Comparison of ENCODE assay signal across 9 mouse cellular contexts in genomic region chr16:21340136-21340535, GRCm38 (mm10).
DNase-seq lines count a peak whose midpoint lies in the region; ATAC-seq and TF ChIP-seq lines count a peak whose summit lies in the region.
"Had no signal": no experiment of that assay in that cellular context is flagged by ENCODE, and none has a peak within 500 bp of the region (broad histone marks: within the 10 kb centered on the region; RNA-seq: fewer than 3 reads in every experiment).

No protein-coding gene starts in this region.

- DNase-seq in lung, adult 2 months: no peak
- DNase-seq in lung, postnatal 36 days: no peak
- no peak for DNase-seq in c-Kit-positive CD71-positive TER-119-positive erythroid progenitor cells, embryonic 14.5 days (ENCODE audit: low spot score)

- TF ChIP-seq POLR2A in lung, adult 2 months (IDR thresholded peaks at IDR 0.05; ENCODE audit: borderline replicate concordance, extremely low read depth, low read depth, low read length): no peak

- 54% methylated on average over 7 of the region's 7 CpGs for WGBS in lung, embryonic 15.5 days
- 58% methylated on average over 7 of the region's 7 CpGs for WGBS in lung, adult 2 months
- WGBS in forebrain, embryonic 13.5 days: 4% methylated on average over 7 of the region's 7 CpGs
- WGBS in intestine, embryonic 16.5 days: 51% methylated on average over 7 of the region's 7 CpGs
- WGBS in neural tube, embryonic 15.5 days: 11% methylated on average over 7 of the region's 7 CpGs

- no peak overlapping the region for H3K4me2 ChIP-seq in lung, embryonic 15.5 days
- H3K4me2 ChIP-seq in forebrain, embryonic 13.5 days: peak overlapping the region; percentile 45
- no peak overlapping the region for H3K4me2 ChIP-seq in intestine, embryonic 16.5 days (ENCODE audit: low read depth, low read length)
- no peak overlapping the region for H3K4me2 ChIP-seq in neural tube, embryonic 15.5 days

- H3K36me3 ChIP-seq in lung, embryonic 15.5 days: no peaks in the 10 kb centered on the region
- H3K36me3 ChIP-seq in forebrain, embryonic 13.5 days (ENCODE audit: poor library complexity, severe bottlenecking): no peaks in the 10 kb centered on the region
- H3K36me3 ChIP-seq in intestine, embryonic 16.5 days (ENCODE audit: control insufficient read depth, insufficient read depth, low read length): no peaks in the 10 kb centered on the region
- H3K36me3 ChIP-seq in neural tube, embryonic 15.5 days: no peaks in the 10 kb centered on the region

- no peak overlapping the region for H3K4me3 ChIP-seq in lung, embryonic 15.5 days
- no peak overlapping the region for H3K4me3 ChIP-seq in lung, adult 2 months (replicated peaks; ENCODE audit: extremely low read depth, low read depth, low read length)
- no peak overlapping the region for H3K4me3 ChIP-seq in forebrain, embryonic 13.5 days
- H3K4me3 ChIP-seq in intestine, embryonic 16.5 days (ENCODE audit: low read length): no peak overlapping the region
- H3K4me3 ChIP-seq in neural tube, embryonic 15.5 days (replicated peaks): no peak overlapping the region

- no peak for TF ChIP-seq CTCF in lung, adult 2 months (IDR thresholded peaks at IDR 0.05; ENCODE audit: insufficient read depth, low read length)

- H3K4me1 ChIP-seq in lung, embryonic 15.5 days: peaks cover 42% of the 10 kb centered on the region
- peaks cover 15% of the 10 kb centered on the region for H3K4me1 ChIP-seq in lung, adult 2 months (ENCODE audit: control insufficient read depth, insufficient read depth, low read length)
- H3K4me1 ChIP-seq in forebrain, embryonic 13.5 days: peaks cover 32% of the 10 kb centered on the region
- H3K4me1 ChIP-seq in intestine, embryonic 16.5 days (ENCODE audit: control insufficient read depth, insufficient read depth, low read length): peaks cover 23% of the 10 kb centered on the region
- H3K4me1 ChIP-seq in neural tube, embryonic 15.5 days: peaks cover 24% of the 10 kb centered on the region

- H3K9ac ChIP-seq in lung, embryonic 15.5 days: no peak overlapping the region
- H3K9ac ChIP-seq in forebrain, embryonic 13.5 days: no peak overlapping the region
- H3K9ac ChIP-seq in intestine, embryonic 16.5 days (ENCODE audit: low read depth, low read length): no peak overlapping the region
- no peak overlapping the region for H3K9ac ChIP-seq in neural tube, embryonic 15.5 days (replicated peaks)

- H3K27ac ChIP-seq in lung, embryonic 15.5 days: peak overlapping the region; percentile 96
- H3K27ac ChIP-seq in forebrain, embryonic 13.5 days: peak overlapping the region; percentile 95
- peak overlapping the region; percentile 78; the same call in 1 of the 2 replicates for H3K27ac ChIP-seq in intestine, embryonic 16.5 days (ENCODE audit: low read length)
- peak overlapping the region; percentile 81 for H3K27ac ChIP-seq in neural tube, embryonic 15.5 days (replicated peaks)

- ATAC-seq in lung, embryonic 15.5 days (ENCODE audit: borderline replicate concordance, extremely low read depth, low FRiP score, low TSS enrichment): no peak
- peak; percentile 68 for ATAC-seq in forebrain, embryonic 13.5 days
- ATAC-seq in intestine, embryonic 16.5 days: no peak
- ATAC-seq in neural tube, embryonic 15.5 days (ENCODE audit: low FRiP score): peak; percentile 49
- no peak for ATAC-seq in cerebellum, adult (ENCODE audit: insufficient number of reproducible peaks, low FRiP score, low TSS enrichment)

- H3K27me3 ChIP-seq in lung, embryonic 15.5 days: no peaks in the 10 kb centered on the region
- H3K27me3 ChIP-seq in forebrain, embryonic 13.5 days: peaks cover 72% of the 10 kb centered on the region
- no peaks in the 10 kb centered on the region for H3K27me3 ChIP-seq in intestine, embryonic 16.5 days (replicated peaks; ENCODE audit: control insufficient read depth, insufficient read depth, low read length)
- no peaks in the 10 kb centered on the region; the same call in 1 of the 2 replicates for H3K27me3 ChIP-seq in neural tube, embryonic 15.5 days (replicated peaks)
- H3K27me3 ChIP-seq: Patski had no signal

- H3K9me3 ChIP-seq in lung, embryonic 15.5 days: no peaks in the 10 kb centered on the region
- H3K9me3 ChIP-seq in forebrain, embryonic 13.5 days (replicated peaks): no peaks in the 10 kb centered on the region
- no peaks in the 10 kb centered on the region for H3K9me3 ChIP-seq in intestine, embryonic 16.5 days (ENCODE audit: control insufficient read depth, low read length)
- no peaks in the 10 kb centered on the region for H3K9me3 ChIP-seq in neural tube, embryonic 15.5 days (replicated peaks)

Comparison
In these comparisons a context has a peak if more than half of its experiments do, and no peak if none do; other contexts are left out.
1. ATAC-seq: peak in forebrain, embryonic 13.5 days (single experiment) and neural tube, embryonic 15.5 days (single experiment); none in lung, embryonic 15.5 days (single experiment), intestine, embryonic 16.5 days (single experiment) and cerebellum, adult (single experiment).
2. Peak in every context shown above with its lines, with median percentiles within 50 percentile points of each other: H3K27ac ChIP-seq.